Mouse (Mus musculus): ENCODE results near the gene Taf13.

Gene Taf13

GRCm38 (mm10) chr3:108574018-108574417 is 2.5 kb downstream of the Taf13 start:
- no peak for DNase-seq

GRCm38 (mm10) chr3:108584580-108584979 is 13.1 kb downstream of the Taf13 start:
- no peak for DNase-seq

GRCm38 (mm10) chr3:108588446-108588845 is 16.9 kb downstream of the Taf13 start:
- DNase-seq: no peak

GRCm38 (mm10) chr3:108590786-108591529 is 19.5 kb downstream of the Taf13 start, which contains the start of gene Wdr47:
Gene Wdr47, plus strand, starts transcription at chr3:108591279.
- peak; percentile 91 for DNase-seq

- DNase-seq: no peak
Measured at GRCm38 (mm10) chr3:108591530-108592522, 20.3 kb downstream of the Taf13 start.

- DNase-seq: no peak
Measured at GRCm38 (mm10) chr3:108608906-108609305, 37.4 kb downstream of the Taf13 start.

All from right cerebral cortex, postnatal 4 days (tissue).